Mouse (Mus musculus) limb, embryonic 14.5 days (tissue): ENCODE measurements around the gene N4bp1. TPM values are rescaled to one million over a fixed set of nuclear protein-coding genes. Genes with fewer than 3 reads are reported as not detected.
A peak's percentile ranks its signal among the peaks of the same experiment; 100 is the strongest.

Source experiments
- ATAC-seq: fragments of 200-750 bp; cut with Nextera tagmentation; 2 replicates; pipeline ENCODE4 v1.8.0; 2017; ENCODE audit warnings: low read depth, moderate number of reproducible peaks, moderate TSS enrichment; ENCODE audit not compliant: low FRiP score
- DNase-seq: peaks from one replicate; pipeline ENCODE4 v3.0.0-alpha.2; 2015; ENCODE audit warnings: low spot score
- H3K27ac ChIP-seq: fragments of 300-500 bp; sonication (generic); replicated peaks from 2 replicates; pipeline ENCODE4 v1.5.1; 2014; ENCODE audit warnings: low read depth, mild to moderate bottlenecking, low read length, moderate library complexity, mixed read lengths
- H3K27me3 ChIP-seq: fragments of 300-500 bp; sonication (generic); 2 replicates; pipeline ENCODE4 v1.6.1; 2014; ENCODE audit warnings: low read length, mixed read lengths; ENCODE audit not compliant: control insufficient read depth, insufficient read depth
- H3K36me3 ChIP-seq: fragments of 300-500 bp; sonication (generic); 2 replicates; pipeline ENCODE4 v1.6.1; 2014; ENCODE audit warnings: mild to moderate bottlenecking, low read length, moderate library complexity, mixed read lengths; ENCODE audit not compliant: control insufficient read depth, insufficient read depth
- H3K4me1 ChIP-seq: fragments of 300-500 bp; sonication (generic); 2 replicates; pipeline ENCODE4 v1.6.1; 2014; ENCODE audit warnings: antibody characterized with exemption, low read length, mixed read lengths; ENCODE audit not compliant: control insufficient read depth, insufficient read depth
- H3K4me2 ChIP-seq: fragments of 300-500 bp; sonication (generic); replicated peaks from 2 replicates; pipeline ENCODE4 v1.6.1; 2014; ENCODE audit warnings: low read depth, mild to moderate bottlenecking, low read length, moderate library complexity; ENCODE audit not compliant: severe bottlenecking
- H3K4me3 ChIP-seq: fragments of 300-500 bp; sonication (generic); replicated peaks from 2 replicates; pipeline ENCODE4 v1.5.1; 2014; ENCODE audit warnings: low read length
- H3K9ac ChIP-seq: fragments of 300-500 bp; sonication (generic); 2 replicates; pipeline ENCODE4 v1.6.1; 2014; ENCODE audit warnings: mild to moderate bottlenecking, low read depth, low read length, moderate library complexity; ENCODE audit not compliant: severe bottlenecking
- H3K9me3 ChIP-seq: fragments of 300-500 bp; sonication (generic); 2 replicates; pipeline ENCODE4 v1.6.1; 2016; ENCODE audit warnings: low read length; ENCODE audit not compliant: control insufficient read depth
- POLR2A ChIP-seq: fragments of 200-500 bp; IDR thresholded peaks from 2 replicates; pipeline ENCODE4 v1.8.0; 2012; ENCODE audit warnings: inconsistent platforms, mild to moderate bottlenecking, moderate library complexity, borderline replicate concordance; ENCODE audit not compliant: insufficient read depth, insufficient read length; ENCODE audit errors: extremely low read depth
- WGBS: fragments of 180-500 bp; shearing (Covaris S2); extraction: QIAGEN DNeasy Blood & Tissue Kit; methylation state at CpG from one replicate; pipeline ENCODE4 v1.1.7; 2014; 5-methylcytosine and 5-hydroxymethylcytosine counted together
- polyA plus RNA-seq, 2 experiments: library from polyadenylated mRNA; depleted of rRNA in 1 of 2; stranded (reverse) in 1 of 2; unstranded in 1 of 2; fragments of >200 nt; fragmentation: Nextera tagmentation in 1 of 2; extraction: Ambion mirVana in 1 of 2; gene quantifications; 2 replicates each; pipeline versions ENCODE4 v1.2.1 to v1.2.3; 2012 to 2014

N4bp1 gene
- polyA plus RNA-seq, 2 experiments: 11.8 to 20.3 TPM

- TF ChIP-seq POLR2A: no peak
- no peak for ATAC-seq
These were observed 3.2 kb upstream of the N4bp1 start for GRCm38 (mm10) chr8:86888058-86888939.

GRCm38 (mm10) chr8:86884067-86884466 lies 991 bp downstream of the N4bp1 start:
- no peaks in the 10 kb centered on the region for H3K9me3 ChIP-seq
- peaks cover 6% of the 10 kb centered on the region for H3K36me3 ChIP-seq
- WGBS: under 1% methylated on average over 16 of the region's 16 CpGs
- peak; percentile 29 for DNase-seq
- no peaks in the 10 kb centered on the region for H3K27me3 ChIP-seq
- peak overlapping the region; percentile 88 for H3K4me2 ChIP-seq
- no peak for ATAC-seq
- H3K27ac ChIP-seq: peak overlapping the region; percentile 90; the same call in 1 of the 2 replicates
- peak overlapping the region; percentile 91 for H3K4me3 ChIP-seq
- peak overlapping the region; percentile 91 for H3K9ac ChIP-seq
- no peak for TF ChIP-seq POLR2A
- H3K4me1 ChIP-seq: peaks cover 30% of the 10 kb centered on the region

More at GRCm38 (mm10) chr8:86888058-86888939, 3.2 kb upstream of the N4bp1 start:
- WGBS: 70% methylated on average over 11 of the region's 11 CpGs
- H3K9ac ChIP-seq: no peak overlapping the region
- H3K9me3 ChIP-seq: no peaks in the 10 kb centered on the region
- no peak overlapping the region for H3K27ac ChIP-seq
- no peak overlapping the region for H3K4me3 ChIP-seq
- H3K4me1 ChIP-seq: peaks cover 7% of the 10 kb centered on the region
- no peak overlapping the region for H3K4me2 ChIP-seq
- H3K27me3 ChIP-seq: no peaks in the 10 kb centered on the region
- DNase-seq: no peak
- H3K36me3 ChIP-seq: no peaks in the 10 kb centered on the region

GRCm38 (mm10) chr8:86882568-86883478 lies 2.2 kb downstream of the N4bp1 start:
- no peak for TF ChIP-seq POLR2A
- Histone ChIP-seq H3K9ac (0 out of 2 replicates have a peak overlapping the region, but pooled peaks have one; percentile 91), H3K4me2 (peak overlapping the region; percentile 88), H3K36me3 (peaks cover 6% of the 10 kb centered on the region), H3K4me3 (peak overlapping the region; percentile 91), H3K27me3 (no peaks in the 10 kb centered on the region), H3K9me3 (no peaks in the 10 kb centered on the region), H3K4me1 (peaks cover 30% of the 10 kb centered on the region), H3K27ac (no peak overlapping the region)
- 68% methylated on average over 11 of the region's 11 CpGs for WGBS
- DNase-seq (no peak), ATAC-seq (no peak)

- Histone ChIP-seq H3K9ac (no peak overlapping the region), H3K9me3 (no peaks in the 10 kb centered on the region), H3K36me3 (peaks cover 6% of the 10 kb centered on the region), H3K4me1 (peaks cover 30% of the 10 kb centered on the region), H3K4me3 (no peak overlapping the region), H3K27ac (no peak overlapping the region), H3K27me3 (no peaks in the 10 kb centered on the region), H3K4me2 (peak overlapping the region; percentile 15)
- WGBS: 52% methylated on average over 9 of the region's 9 CpGs
- no peak for TF ChIP-seq POLR2A
- DNase-seq: no peak
- ATAC-seq: no peak
These were observed 3.1 kb downstream of the N4bp1 start for GRCm38 (mm10) chr8:86881951-86882350.

DNA sequence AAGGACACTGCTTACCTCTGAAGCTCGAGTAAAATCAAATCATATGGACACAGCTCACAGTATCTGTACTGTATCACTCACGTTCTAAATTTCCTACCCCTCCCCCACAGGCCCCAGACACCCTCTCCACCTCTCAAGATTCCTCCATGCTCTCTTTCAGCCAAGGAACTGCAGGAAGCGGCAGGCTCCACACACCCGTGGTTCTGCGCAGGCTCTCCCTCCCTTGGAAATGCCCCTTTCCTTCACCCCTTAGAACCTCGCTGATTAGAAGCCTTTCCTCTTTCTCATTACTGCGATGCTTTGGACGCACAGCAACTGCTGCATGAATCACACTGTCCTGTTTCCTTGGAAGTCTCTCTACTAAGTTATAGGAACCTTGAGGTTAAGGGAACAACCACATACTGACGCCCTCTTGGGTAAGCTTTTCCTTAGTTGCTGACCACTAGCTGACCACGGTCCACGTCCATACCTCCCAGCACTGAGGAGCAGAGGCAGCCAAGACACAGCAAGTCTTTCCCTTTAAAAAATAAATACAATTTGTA lies 3.9 kb downstream of the N4bp1 start:
- DNase-seq: no peak
- Histone ChIP-seq H3K4me2 (no peak overlapping the region), H3K36me3 (peaks cover 6% of the 10 kb centered on the region), H3K9ac (no peak overlapping the region), H3K27ac (no peak overlapping the region), H3K4me3 (no peak overlapping the region), H3K27me3 (no peaks in the 10 kb centered on the region), H3K4me1 (peaks cover 30% of the 10 kb centered on the region), H3K9me3 (no peaks in the 10 kb centered on the region)
- WGBS: 82% methylated on average over 11 of the region's 11 CpGs
- ATAC-seq: no peak
- no peak for TF ChIP-seq POLR2A
